Mouse (Mus musculus) embryonic fibroblast, embryonic 13.5 days (primary cell): Measurements from ENCODE around the gene Kars.

Source experiments
- CTCF ChIP-seq: IDR thresholded peaks from 2 replicates; pipeline ENCODE4 v1.5.1; 2011; ENCODE audit warnings: mild to moderate bottlenecking, control low read depth, low read length, moderate library complexity, borderline replicate concordance; ENCODE audit not compliant: insufficient read depth
- POLR2A ChIP-seq: IDR thresholded peaks from 2 replicates; pipeline ENCODE4 v1.6.1; 2011; ENCODE audit warnings: low read depth, mild to moderate bottlenecking, control low read depth, low read length, moderate library complexity

GRCm38 (mm10) chr8:111991278-111991677 is 19.8 kb downstream of the Kars start:
- TF ChIP-seq POLR2A: no peak
- no peak for TF ChIP-seq CTCF
